Mouse (Mus musculus): ENCODE data around the gene Dlgap1.

DNA sequence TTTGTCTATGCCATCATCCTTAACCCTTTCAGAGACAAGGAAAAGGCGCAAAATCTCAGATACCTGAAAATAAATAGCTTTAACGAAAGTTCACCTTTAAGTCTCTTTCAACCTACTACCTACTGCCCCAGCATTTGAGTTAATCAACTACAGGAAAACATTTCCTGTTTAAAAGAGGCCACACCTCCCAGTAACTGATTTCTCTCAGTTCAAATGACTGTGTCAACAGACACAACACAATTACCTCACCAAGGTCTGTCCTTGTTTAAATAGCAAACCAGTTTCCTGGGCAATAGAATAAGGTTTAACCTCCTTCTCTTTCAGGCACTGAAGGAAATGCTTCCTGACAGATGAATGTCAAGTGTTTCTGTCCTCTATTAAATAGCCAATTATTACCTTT is 876.7 kb downstream of the Dlgap1 start:
- TF ChIP-seq POLR2A (IDR thresholded peaks at IDR 0.05; ENCODE audit: extremely low read depth, insufficient read depth, low read length): no peak
- no peak for TF ChIP-seq CTCF (IDR thresholded peaks at IDR 0.05; ENCODE audit: extremely low read depth, insufficient read depth, low read length)
